Mouse (Mus musculus): ENCODE results near the gene Pcnx. TPM values are rescaled to one million over a fixed set of nuclear protein-coding genes. Genes with fewer than 3 reads are reported as not detected.
A peak's percentile ranks its signal among the peaks of the same experiment; 100 is the strongest.

Gene Pcnx
- total RNA-seq, 2 experiments from 2014 or later = 13.1 to 33.1 TPM

DNA sequence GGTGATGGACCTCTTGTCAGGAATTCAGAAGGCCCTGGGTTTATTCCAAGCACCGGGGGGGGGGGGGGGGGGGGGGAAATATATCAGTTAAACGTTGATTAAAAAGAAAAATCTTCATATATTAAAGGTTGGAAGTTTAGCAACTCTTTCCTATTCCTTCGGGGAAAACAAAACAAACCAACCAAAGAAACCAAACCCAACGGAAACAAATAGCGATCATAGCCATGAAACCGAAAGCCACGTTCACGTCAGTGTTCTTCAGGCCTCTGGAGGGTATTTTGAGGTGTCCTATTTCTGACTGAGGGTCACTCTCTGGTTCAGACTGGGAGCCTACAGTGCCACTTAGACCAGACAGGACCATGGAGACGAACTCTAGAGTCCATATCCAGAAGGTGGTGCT lies 6.3 kb upstream of the Pcnx start:
- ATAC-seq (ENCODE audit: poor library complexity, severe bottlenecking) = no peak

GRCm38 (mm10) chr12:81855031-81855430 lies 4.8 kb upstream of the Pcnx start:
- no peak for ATAC-seq (ENCODE audit: poor library complexity, severe bottlenecking)

DNA sequence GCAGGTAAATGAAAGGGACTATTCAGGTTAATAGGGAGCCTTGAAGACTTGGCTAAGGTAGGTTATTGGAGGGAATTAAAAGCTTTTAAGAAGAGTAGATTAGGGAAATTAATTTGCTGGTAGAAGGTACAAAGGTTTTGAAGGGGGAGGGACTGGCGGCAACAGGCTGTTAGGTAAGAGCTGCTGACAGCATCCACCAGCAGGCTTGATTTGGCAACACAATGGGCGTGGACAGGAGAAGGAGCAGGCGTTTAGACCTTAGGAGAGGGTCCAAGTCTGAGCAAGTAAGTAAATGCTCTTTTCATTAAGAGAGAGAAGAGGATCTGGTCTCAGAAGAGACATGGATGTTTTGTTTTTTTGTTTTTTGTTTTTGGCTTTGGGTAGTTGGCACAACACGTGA lies 3.1 kb upstream of the Pcnx start:
- ATAC-seq (ENCODE audit: poor library complexity, severe bottlenecking) = peak; percentile 74

DNA sequence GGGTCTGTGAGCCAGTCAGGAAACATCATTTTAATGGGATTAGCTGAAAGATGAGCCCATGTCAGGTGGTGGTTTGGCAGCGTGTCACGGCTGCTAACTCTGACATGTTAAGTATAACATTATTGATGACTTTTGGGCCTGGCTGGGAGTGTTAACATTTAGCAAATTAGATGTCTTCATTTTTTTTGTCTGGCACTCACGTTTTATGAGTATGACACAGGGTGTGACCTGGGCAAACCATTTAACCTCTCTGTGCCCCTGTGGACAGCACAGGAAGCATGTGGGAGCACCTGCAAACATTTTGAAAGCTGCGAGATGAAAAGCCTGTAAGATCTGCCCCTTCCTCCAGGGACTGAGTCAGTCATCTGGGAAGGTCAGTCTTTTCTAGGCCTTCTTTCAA lies 2.6 kb upstream of the Pcnx start:
- ATAC-seq (ENCODE audit: poor library complexity, severe bottlenecking) = no peak

GRCm38 (mm10) chr12:81857978-81858569 lies 1.7 kb upstream of the Pcnx start:
- no peak for ATAC-seq (ENCODE audit: poor library complexity, severe bottlenecking)

DNA sequence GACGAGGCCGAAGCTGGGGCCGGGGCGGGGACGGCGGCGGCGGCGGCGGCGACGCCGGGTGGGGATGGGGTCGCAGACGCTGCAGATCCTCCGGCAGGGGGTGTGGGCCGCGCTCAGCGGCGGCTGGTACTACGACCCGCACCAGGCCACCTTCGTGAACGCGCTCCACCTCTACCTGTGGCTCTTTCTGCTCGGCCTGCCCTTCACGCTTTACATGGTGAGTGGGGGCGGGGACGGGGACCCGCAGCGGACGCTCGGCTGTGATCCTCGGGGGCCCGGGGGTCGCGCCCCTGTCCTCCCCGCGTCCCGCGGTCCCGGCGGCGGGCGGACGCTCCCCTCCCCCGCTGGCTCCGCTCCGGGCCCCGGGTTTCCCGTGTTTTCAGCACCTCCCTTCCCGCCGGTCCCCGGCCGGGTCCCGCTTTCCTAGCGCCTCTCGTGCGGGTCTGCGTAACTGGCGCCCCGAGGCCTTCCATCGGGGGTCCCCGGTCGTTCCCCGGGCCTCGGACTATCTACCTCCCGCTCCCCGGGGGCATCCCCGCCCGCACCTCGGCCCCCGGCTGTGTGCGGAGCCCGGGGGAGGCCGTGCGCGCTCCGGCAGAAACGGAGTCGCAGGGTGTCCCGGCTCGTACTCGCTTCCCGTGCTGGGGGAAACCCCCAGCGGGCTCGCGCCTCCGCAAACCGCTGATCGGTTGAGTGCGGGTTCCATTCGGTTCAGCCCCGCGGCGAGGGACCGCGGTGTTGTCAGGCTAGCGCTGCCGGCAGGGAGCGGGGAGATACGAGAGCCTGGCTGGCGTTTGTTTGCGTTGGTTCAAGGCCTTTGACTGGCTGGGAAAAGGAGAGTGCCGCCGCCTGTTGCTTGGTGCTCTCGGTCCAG lies 722 bp downstream of the Pcnx start:
- peak; percentile 51 for ATAC-seq (ENCODE audit: poor library complexity, severe bottlenecking)

GRCm38 (mm10) chr12:81861199-81862085 lies 1.6 kb downstream of the Pcnx start:
- no peak for ATAC-seq (ENCODE audit: poor library complexity, severe bottlenecking)

DNA sequence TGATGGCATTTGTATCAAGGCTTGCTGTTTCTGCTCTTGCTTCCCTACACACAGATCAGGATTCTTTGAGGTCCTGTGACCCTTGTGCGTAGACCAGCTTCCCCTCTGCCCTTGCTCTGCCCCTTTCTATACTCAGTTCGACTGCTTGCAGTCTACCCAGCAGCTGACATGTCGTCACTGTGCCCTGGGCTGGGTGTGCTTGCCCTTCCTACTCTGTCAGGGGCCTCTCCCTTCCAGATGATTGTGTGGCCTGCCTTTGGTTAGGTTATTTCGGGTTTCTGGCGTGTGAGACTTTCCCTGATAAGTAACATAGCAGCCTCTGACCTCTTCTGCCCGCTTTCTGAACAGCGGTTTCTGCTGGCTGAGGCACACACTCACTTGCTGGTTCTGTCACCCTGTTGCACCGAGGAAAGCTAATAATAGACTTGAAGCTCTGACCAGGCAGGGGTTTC lies 2.6 kb downstream of the Pcnx start:
- ATAC-seq (ENCODE audit: poor library complexity, severe bottlenecking) = peak; percentile 56

DNA sequence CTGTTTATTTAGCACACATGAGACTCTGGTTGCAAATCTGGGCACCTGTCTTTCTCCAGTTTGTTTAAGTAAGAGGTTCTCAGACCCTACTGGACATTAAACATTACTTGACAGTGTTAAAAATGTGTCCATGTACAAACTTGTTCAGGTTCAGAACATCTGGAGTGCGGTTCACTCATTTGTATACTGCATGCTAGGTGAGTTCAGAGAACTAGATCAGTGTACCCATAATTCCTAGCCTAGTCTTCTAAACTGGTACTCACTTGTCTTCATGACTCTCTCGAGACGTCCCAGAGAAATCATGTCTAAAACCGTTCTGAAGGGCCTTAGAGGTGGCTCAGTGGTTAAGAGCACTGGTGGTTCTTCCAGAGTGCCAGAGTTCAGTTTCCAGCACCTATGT lies 4.1 kb downstream of the Pcnx start:
- no peak for ATAC-seq (ENCODE audit: poor library complexity, severe bottlenecking)

- no peak for ATAC-seq (ENCODE audit: poor library complexity, severe bottlenecking)
Measured at GRCm38 (mm10) chr12:81865183-81865582, 5.4 kb downstream of the Pcnx start.

GRCm38 (mm10) chr12:81867316-81867715 lies 7.5 kb downstream of the Pcnx start:
- ATAC-seq (ENCODE audit: poor library complexity, severe bottlenecking) = no peak

DNA sequence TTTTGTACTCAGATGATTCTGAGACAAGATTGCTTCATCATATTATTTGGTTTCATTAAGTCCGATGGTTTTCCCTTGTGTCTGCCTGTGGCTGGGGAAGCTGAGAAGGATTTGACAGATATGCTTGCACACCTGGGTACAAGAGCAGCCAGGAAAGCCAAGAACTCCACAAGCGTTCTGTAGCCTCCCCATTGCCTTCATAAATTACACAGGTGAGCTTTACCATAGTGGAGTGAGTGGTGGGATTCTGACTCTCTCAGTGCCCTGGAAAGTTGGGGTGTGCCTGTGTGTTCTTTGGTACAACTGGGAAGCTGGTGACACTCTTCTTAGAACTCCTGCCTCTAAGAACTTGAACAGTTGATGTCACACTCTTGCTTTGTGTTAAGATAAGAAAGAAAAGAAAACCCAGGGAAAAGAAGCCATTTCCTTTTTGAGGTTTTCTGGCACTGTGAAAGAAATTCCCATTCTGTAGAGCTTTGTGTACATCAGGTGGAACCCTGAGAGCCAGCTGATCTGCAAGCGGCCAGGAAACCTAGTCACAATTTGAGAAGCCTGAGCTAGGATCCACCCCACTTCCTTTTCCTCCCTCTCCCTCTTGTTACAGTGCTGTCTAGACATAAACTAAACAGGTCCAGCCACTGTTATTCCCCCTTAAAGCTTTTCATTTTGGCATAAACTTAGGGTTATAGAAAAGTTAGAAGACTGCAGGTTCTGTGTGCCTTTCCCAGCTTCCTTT lies 9.6 kb downstream of the Pcnx start:
- no peak for ATAC-seq (ENCODE audit: poor library complexity, severe bottlenecking)

DNA sequence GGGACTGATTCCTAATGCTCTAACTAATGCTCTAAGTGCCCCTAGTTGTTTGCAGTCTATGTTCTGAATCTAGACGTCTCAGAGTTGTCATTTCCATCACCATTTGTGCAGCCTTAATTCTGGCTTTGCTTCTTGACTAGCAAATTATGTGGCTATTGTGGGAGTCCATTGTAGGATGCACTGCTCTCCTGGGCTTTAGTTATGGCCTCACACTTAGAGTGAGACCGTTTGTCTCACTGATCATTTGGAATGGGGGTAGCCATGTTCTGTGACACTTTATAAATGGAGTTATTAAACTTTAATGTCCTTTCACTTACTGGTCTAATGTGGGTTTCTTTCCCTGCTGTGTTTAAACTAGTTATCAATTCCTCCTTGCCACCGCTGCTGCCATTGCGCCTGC lies 13.5 kb downstream of the Pcnx start:
- ATAC-seq (ENCODE audit: poor library complexity, severe bottlenecking) = no peak

DNA sequence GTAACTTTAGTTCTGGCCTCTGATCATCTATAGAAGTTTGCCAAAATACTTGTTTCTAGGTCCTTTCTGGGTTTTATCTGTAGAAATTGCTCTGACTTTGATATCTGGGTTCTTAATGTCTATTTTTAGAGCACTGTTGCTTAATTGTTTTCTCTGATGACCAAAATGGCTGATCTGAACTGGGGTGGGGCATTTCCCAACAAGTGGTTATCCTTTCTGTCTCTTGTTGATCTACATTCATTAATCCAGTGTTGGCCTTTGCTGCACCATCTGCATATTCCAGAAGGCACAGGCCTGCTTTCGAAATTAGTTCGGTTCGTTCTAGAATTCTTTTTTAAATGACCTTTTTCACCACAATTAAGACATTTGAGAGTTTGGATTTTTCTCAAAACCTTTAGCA lies 20.3 kb downstream of the Pcnx start:
- ATAC-seq (ENCODE audit: poor library complexity, severe bottlenecking) = no peak

DNA sequence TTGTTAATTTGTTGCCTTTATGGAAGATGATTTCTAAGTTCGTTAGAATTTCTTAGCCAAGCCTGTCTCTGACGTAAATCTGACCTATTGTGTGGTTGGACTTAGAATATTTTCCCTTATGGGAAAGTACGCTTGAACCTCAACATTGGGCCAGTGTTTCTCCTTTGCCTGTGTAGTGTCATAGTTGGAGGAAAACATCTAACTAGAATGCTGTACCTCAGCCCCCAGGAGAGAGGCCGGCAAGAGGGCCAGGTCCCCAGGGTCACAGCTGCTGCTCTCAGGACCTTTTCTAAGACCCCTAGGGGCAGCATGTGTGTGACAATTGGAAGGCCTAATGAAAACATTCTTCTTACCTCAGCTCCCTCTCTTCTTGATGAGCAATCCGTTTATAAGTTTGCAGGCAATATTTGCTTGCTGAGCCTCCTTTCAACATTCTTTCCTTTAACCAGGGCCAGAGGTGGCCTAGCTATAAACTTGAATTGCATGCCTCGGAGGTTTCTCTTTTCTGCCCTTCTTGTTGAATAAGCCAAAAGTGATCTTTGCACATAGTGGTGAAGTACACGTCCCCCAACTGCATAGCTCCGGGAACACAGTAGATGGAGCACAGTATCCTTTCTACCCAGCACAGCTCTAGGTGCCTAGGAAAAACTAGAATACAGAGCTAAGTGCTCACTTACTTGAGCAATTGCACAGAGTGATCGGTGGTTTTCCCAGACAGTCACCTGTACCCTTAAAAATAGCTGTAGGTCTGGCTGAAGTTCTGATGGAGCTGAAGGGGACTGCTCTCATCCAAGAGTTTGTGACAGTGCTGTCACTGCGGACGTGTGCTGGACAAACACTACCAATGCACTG lies 23.7 kb downstream of the Pcnx start:
- ATAC-seq (ENCODE audit: poor library complexity, severe bottlenecking) = no peak

GRCm38 (mm10) chr12:81884107-81884398 lies 24.2 kb downstream of the Pcnx start:
- ATAC-seq (ENCODE audit: poor library complexity, severe bottlenecking) = no peak

GRCm38 (mm10) chr12:81884983-81885382 lies 25.2 kb downstream of the Pcnx start:
- no peak for ATAC-seq (ENCODE audit: poor library complexity, severe bottlenecking)

- ATAC-seq (ENCODE audit: poor library complexity, severe bottlenecking) = no peak
Measured at GRCm38 (mm10) chr12:81885982-81886381, 26.2 kb downstream of the Pcnx start.

- peak; percentile 82 for ATAC-seq (ENCODE audit: poor library complexity, severe bottlenecking)
Measured at GRCm38 (mm10) chr12:81888954-81889353, 29.1 kb downstream of the Pcnx start.

- ATAC-seq (ENCODE audit: poor library complexity, severe bottlenecking) = no peak
Measured at GRCm38 (mm10) chr12:81891946-81892345, 32.1 kb downstream of the Pcnx start.
